Mouse (Mus musculus): ENCODE results near the gene Mrpl34.

DNA sequence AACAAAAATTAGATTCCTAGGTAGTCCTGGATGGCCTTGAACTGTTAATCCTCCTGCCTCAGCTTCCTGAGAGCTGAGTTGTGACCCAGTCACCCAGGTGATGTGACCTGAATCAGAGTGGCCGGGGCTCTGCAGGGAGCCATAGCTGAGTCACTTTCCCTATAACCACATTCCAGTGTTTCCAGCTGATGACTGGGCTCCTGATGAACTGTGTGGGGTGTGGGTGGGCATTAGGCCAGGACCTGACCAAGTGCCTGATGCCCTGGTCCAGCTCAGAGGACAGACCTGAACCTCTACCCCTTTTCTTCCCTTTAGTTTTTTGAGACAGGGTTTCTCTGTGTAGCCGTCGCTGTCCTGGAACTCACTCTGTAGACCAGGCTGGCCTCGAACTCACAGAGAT, 40.6 kb downstream of the Mrpl34 start:
- no peak for TF ChIP-seq CTCF (IDR thresholded peaks at IDR 0.05; ENCODE audit: low read depth)
- no peak for TF ChIP-seq EP300 (IDR thresholded peaks at IDR 0.05; ENCODE audit: low read depth)
